Mouse (Mus musculus): ENCODE measurements around the gene Alox12b.

GRCm38 (mm10) chr11:69185031-69185430 is 28.2 kb downstream of the Alox12b start:
- no peak for TF ChIP-seq CTCF (IDR thresholded peaks at IDR 0.05; ENCODE audit: low read depth, low read length)
- TF ChIP-seq POLR2A (IDR thresholded peaks at IDR 0.05; ENCODE audit: borderline replicate concordance, low read depth, low read length): no peak
